Mouse (Mus musculus) embryonic facial prominence, embryonic 15.5 days (tissue): ENCODE data around the gene Ing3. TPM values are rescaled to one million over a fixed set of nuclear protein-coding genes. Genes with fewer than 3 reads are reported as not detected.

Experiments
- ATAC-seq: fragments of 200-750 bp; cut with Nextera tagmentation; 2 replicates; pipeline ENCODE4 v1.8.0; 2017; ENCODE audit warnings: low read depth, moderate TSS enrichment; ENCODE audit not compliant: insufficient number of reproducible peaks, low FRiP score, low TSS enrichment
- H3K27ac ChIP-seq: fragments of 300-500 bp; sonication (generic); replicated peaks from 2 replicates; pipeline ENCODE4 v1.5.1; 2015; ENCODE audit warnings: mild to moderate bottlenecking, inconsistent platforms
- H3K27me3 ChIP-seq: fragments of 300-500 bp; sonication (generic); 2 replicates; pipeline ENCODE4 v1.6.1; 2015; ENCODE audit warnings: inconsistent platforms
- H3K36me3 ChIP-seq: fragments of 300-500 bp; sonication (generic); 2 replicates; pipeline ENCODE4 v1.6.1; 2015; ENCODE audit warnings: mild to moderate bottlenecking, inconsistent platforms
- H3K4me1 ChIP-seq: fragments of 300-500 bp; sonication (generic); 2 replicates; pipeline ENCODE4 v1.6.1; 2015; ENCODE audit warnings: inconsistent platforms
- H3K4me2 ChIP-seq: fragments of 300-500 bp; sonication (generic); replicated peaks from 2 replicates; pipeline ENCODE4 v1.6.1; 2015; ENCODE audit warnings: mild to moderate bottlenecking, inconsistent platforms
- H3K4me3 ChIP-seq: fragments of 300-500 bp; sonication (generic); replicated peaks from 2 replicates; pipeline ENCODE4 v1.5.1; 2015; ENCODE audit warnings: mild to moderate bottlenecking, inconsistent platforms
- H3K9ac ChIP-seq: fragments of 300-500 bp; sonication (generic); 2 replicates; pipeline ENCODE4 v1.6.1; 2015; ENCODE audit warnings: inconsistent platforms
- H3K9me3 ChIP-seq: fragments of 300-500 bp; sonication (generic); replicated peaks from 2 replicates; pipeline ENCODE4 v1.6.1; 2016; ENCODE audit warnings: inconsistent platforms
- WGBS: fragments of 180-500 bp; shearing (Covaris S2); methylation state at CpG from one replicate; pipeline ENCODE4 v1.1.7; 2015; 5-methylcytosine and 5-hydroxymethylcytosine counted together
- polyA plus RNA-seq: library from polyadenylated mRNA; unstranded; fragments of >200 nt; fragmentation: Nextera tagmentation; extraction: Ambion mirVana; gene quantifications from 2 replicates; pipeline ENCODE4 v1.2.1, GENCODE M21; 2015

Gene Ing3
- 54.4 and 55.2 TPM in 2 replicates for polyA plus RNA-seq

GRCm38 (mm10) chr6:21949226-21949731 is at the start of gene Ing3:
Gene Ing3 (plus strand): TSS chr6:21949571.
- Histone ChIP-seq H3K4me1 (peaks cover 11% of the 10 kb centered on the region), H3K9ac (peak within 1 kb of the TSS; percentile 54), H3K4me3 (peak within 1 kb of the TSS; percentile 85), H3K9me3 (no peaks in the 10 kb centered on the region), H3K36me3 (peaks cover 4% of the 10 kb centered on the region), H3K27ac (peak within 1 kb of the TSS; percentile 99), H3K4me2 (peak within 1 kb of the TSS; percentile 59), H3K27me3 (no peaks in the 10 kb centered on the region)
- under 1% methylated on average over 35 of the region's 35 CpGs for WGBS
- ATAC-seq: peak; percentile 98

GRCm38 (mm10) chr6:21909720-21910119 is 39.7 kb upstream of the Ing3 start:
- ATAC-seq: no peak
- no peaks in the 10 kb centered on the region for H3K36me3 ChIP-seq
- H3K9me3 ChIP-seq: no peaks in the 10 kb centered on the region
- H3K4me3 ChIP-seq: no peak overlapping the region
- no peak overlapping the region for H3K27ac ChIP-seq
- H3K27me3 ChIP-seq: no peaks in the 10 kb centered on the region
- H3K4me2 ChIP-seq: no peak overlapping the region
- H3K9ac ChIP-seq: no peak overlapping the region
- H3K4me1 ChIP-seq: no peaks in the 10 kb centered on the region

- Histone ChIP-seq H3K27me3 (no peaks in the 10 kb centered on the region), H3K4me2 (no peak overlapping the region), H3K36me3 (no peaks in the 10 kb centered on the region), H3K4me3 (no peak overlapping the region), H3K9me3 (no peaks in the 10 kb centered on the region), H3K4me1 (no peaks in the 10 kb centered on the region), H3K27ac (no peak overlapping the region), H3K9ac (no peak overlapping the region)
- ATAC-seq: no peak
- WGBS: 81% methylated on average over 6 of the region's 6 CpGs
These were observed 38.6 kb upstream of the Ing3 start for GRCm38 (mm10) chr6:21910804-21911203.

GRCm38 (mm10) chr6:21916591-21916990 is 32.8 kb upstream of the Ing3 start:
- no peak overlapping the region for H3K4me3 ChIP-seq
- H3K36me3 ChIP-seq: no peaks in the 10 kb centered on the region
- ATAC-seq: no peak
- WGBS: 85% methylated on average over 2 of the region's 2 CpGs
- no peak overlapping the region for H3K27ac ChIP-seq
- H3K9ac ChIP-seq: no peak overlapping the region
- H3K27me3 ChIP-seq: no peaks in the 10 kb centered on the region
- no peaks in the 10 kb centered on the region for H3K9me3 ChIP-seq
- H3K4me2 ChIP-seq: no peak overlapping the region
- no peaks in the 10 kb centered on the region for H3K4me1 ChIP-seq

GRCm38 (mm10) chr6:21924150-21924549 is 25.2 kb upstream of the Ing3 start:
- H3K9ac ChIP-seq: no peak overlapping the region
- H3K27me3 ChIP-seq: no peaks in the 10 kb centered on the region
- H3K4me2 ChIP-seq: no peak overlapping the region
- no peaks in the 10 kb centered on the region for H3K4me1 ChIP-seq
- no peak overlapping the region for H3K4me3 ChIP-seq
- no peak overlapping the region for H3K27ac ChIP-seq
- no peak for ATAC-seq
- WGBS: 31% methylated on average over 1 of the region's 1 CpGs
- H3K36me3 ChIP-seq: no peaks in the 10 kb centered on the region
- H3K9me3 ChIP-seq: no peaks in the 10 kb centered on the region

- no peak for ATAC-seq
- H3K27ac ChIP-seq: no peak overlapping the region
- H3K4me1 ChIP-seq: no peaks in the 10 kb centered on the region
- WGBS: 79% methylated on average over 4 of the region's 4 CpGs
- H3K9ac ChIP-seq: no peak overlapping the region
- H3K27me3 ChIP-seq: no peaks in the 10 kb centered on the region
- no peak overlapping the region for H3K4me3 ChIP-seq
- no peak overlapping the region for H3K4me2 ChIP-seq
- no peaks in the 10 kb centered on the region for H3K9me3 ChIP-seq
- H3K36me3 ChIP-seq: no peaks in the 10 kb centered on the region
These were observed 11.3 kb upstream of the Ing3 start for GRCm38 (mm10) chr6:21937981-21938635.

GRCm38 (mm10) chr6:21949771-21950448 is 539 bp downstream of the Ing3 start:
- ATAC-seq: peak; percentile 95
- H3K9me3 ChIP-seq: no peaks in the 10 kb centered on the region
- H3K4me3 ChIP-seq: peak overlapping the region; percentile 85
- peaks cover 11% of the 10 kb centered on the region for H3K4me1 ChIP-seq
- H3K9ac ChIP-seq: peak overlapping the region; percentile 54
- H3K4me2 ChIP-seq: peak overlapping the region; percentile 59
- peak overlapping the region; percentile 99 for H3K27ac ChIP-seq
- WGBS: under 1% methylated on average over 58 of the region's 68 CpGs
- H3K27me3 ChIP-seq: no peaks in the 10 kb centered on the region
- peaks cover 10% of the 10 kb centered on the region for H3K36me3 ChIP-seq

- 67% methylated on average over 2 of the region's 2 CpGs for WGBS
- no peaks in the 10 kb centered on the region for H3K9me3 ChIP-seq
- peak overlapping the region; percentile 54; the same call in 1 of the 2 replicates for H3K9ac ChIP-seq
- peaks cover 17% of the 10 kb centered on the region for H3K36me3 ChIP-seq
- H3K27ac ChIP-seq: no peak overlapping the region
- H3K4me3 ChIP-seq: peak overlapping the region; percentile 85
- no peaks in the 10 kb centered on the region for H3K27me3 ChIP-seq
- H3K4me2 ChIP-seq: peak overlapping the region; percentile 59
- H3K4me1 ChIP-seq: peaks cover 11% of the 10 kb centered on the region
- ATAC-seq: no peak
These were observed 1.3 kb downstream of the Ing3 start for GRCm38 (mm10) chr6:21950676-21951075.

GRCm38 (mm10) chr6:21955468-21955867 is 6.1 kb downstream of the Ing3 start:
- Histone ChIP-seq H3K27ac (no peak overlapping the region), H3K4me3 (no peak overlapping the region), H3K36me3 (peaks cover 32% of the 10 kb centered on the region)

GRCm38 (mm10) chr6:21958922-21959321 is 9.6 kb downstream of the Ing3 start:
- H3K36me3 ChIP-seq: peaks cover 32% of the 10 kb centered on the region
- 81% methylated on average over 4 of the region's 4 CpGs for WGBS

More at GRCm38 (mm10) chr6:21955468-21955867, 6.1 kb downstream of the Ing3 start:
- Histone ChIP-seq H3K9ac (no peak overlapping the region), H3K27me3 (no peaks in the 10 kb centered on the region), H3K4me2 (no peak overlapping the region), H3K4me1 (peaks cover 5% of the 10 kb centered on the region), H3K9me3 (no peaks in the 10 kb centered on the region)
- 85% methylated on average over 4 of the region's 4 CpGs for WGBS
- ATAC-seq: no peak

GRCm38 (mm10) chr6:21959909-21960308 is 10.5 kb downstream of the Ing3 start:
- ATAC-seq: no peak
- Histone ChIP-seq H3K9ac (no peak overlapping the region), H3K27ac (no peak overlapping the region), H3K36me3 (peaks cover 26% of the 10 kb centered on the region), H3K9me3 (no peaks in the 10 kb centered on the region), H3K4me3 (no peak overlapping the region), H3K4me1 (no peaks in the 10 kb centered on the region), H3K27me3 (no peaks in the 10 kb centered on the region), H3K4me2 (no peak overlapping the region)
- WGBS: 93% methylated on average over 5 of the region's 5 CpGs

More at GRCm38 (mm10) chr6:21958922-21959321, 9.6 kb downstream of the Ing3 start:
- no peak overlapping the region for H3K4me2 ChIP-seq
- no peaks in the 10 kb centered on the region for H3K27me3 ChIP-seq
- no peak for ATAC-seq
- no peak overlapping the region for H3K9ac ChIP-seq
- no peak overlapping the region for H3K4me3 ChIP-seq
- H3K4me1 ChIP-seq: no peaks in the 10 kb centered on the region
- no peak overlapping the region for H3K27ac ChIP-seq
- no peaks in the 10 kb centered on the region for H3K9me3 ChIP-seq
